Mouse (Mus musculus): ENCODE measurements around the gene Vmn1r170. TPM values are rescaled to one million over a fixed set of nuclear protein-coding genes. Genes with fewer than 3 reads are reported as not detected.

The Vmn1r170 gene
- total RNA-seq (2023): not detected

GRCm38 (mm10) chr7:23605875-23606274 lies at the start of gene Vmn1r170:
Gene Vmn1r170, plus strand, starts transcription at chr7:23606175.

GRCm38 (mm10) chr7:23575226-23575625 lies 30.7 kb upstream of the Vmn1r170 start, which contains the start of gene Vmn1r169:
Gene Vmn1r169, plus strand, starts transcription at chr7:23575526.

GRCm38 (mm10) chr7:23630422-23630821 lies 24.4 kb downstream of the Vmn1r170 start, which contains the start of gene Vmn1r171:
Gene Vmn1r171, plus strand, starts transcription at chr7:23630722.

Other genes starting within 250 kb of the Vmn1r170 start
- gene Nlrp5, start 220.3 kb upstream of the Vmn1r170 start, total RNA-seq (2023): not detected
- gene Vmn1r167, start 99.0 kb upstream of the Vmn1r170 start, total RNA-seq (2023): not detected
- not detected for gene Vmn1r168, start 66.4 kb upstream of the Vmn1r170 start, total RNA-seq (2023)
- not detected for gene Vmn1r169, start 30.6 kb upstream of the Vmn1r170 start, total RNA-seq (2023)
- gene Vmn1r171, start 24.5 kb downstream of the Vmn1r170 start, total RNA-seq (2023): not detected
- not detected for gene Vmn1r172, start 52.1 kb downstream of the Vmn1r170 start, total RNA-seq (2023)
- not detected for gene Vmn1r173, start 94.5 kb downstream of the Vmn1r170 start, total RNA-seq (2023)
- gene Vmn1r174, start 146.1 kb downstream of the Vmn1r170 start, total RNA-seq (2023): not detected
- not detected for gene Vmn1r175, start 204.5 kb downstream of the Vmn1r170 start, total RNA-seq (2023)
- not detected for gene Vmn1r176, start 231.2 kb downstream of the Vmn1r170 start, total RNA-seq (2023)

Data from CD8-positive naive resting alpha-beta T cell, adult 57 days (primary cell).